Mouse (Mus musculus) c-Kit-positive CD71-negative TER-119-negative erythroid progenitor cells, embryonic 14.5 days (primary cell): ENCODE data around the gene C1qtnf4.
A peak's percentile ranks its signal among the peaks of the same experiment; 100 is the strongest.

ENCODE experiments used
- DNase-seq: peaks from one replicate; pipeline ENCODE4 v3.0.0-alpha.2; 2013; ENCODE audit warnings: low read depth

The C1qtnf4 gene

DNA sequence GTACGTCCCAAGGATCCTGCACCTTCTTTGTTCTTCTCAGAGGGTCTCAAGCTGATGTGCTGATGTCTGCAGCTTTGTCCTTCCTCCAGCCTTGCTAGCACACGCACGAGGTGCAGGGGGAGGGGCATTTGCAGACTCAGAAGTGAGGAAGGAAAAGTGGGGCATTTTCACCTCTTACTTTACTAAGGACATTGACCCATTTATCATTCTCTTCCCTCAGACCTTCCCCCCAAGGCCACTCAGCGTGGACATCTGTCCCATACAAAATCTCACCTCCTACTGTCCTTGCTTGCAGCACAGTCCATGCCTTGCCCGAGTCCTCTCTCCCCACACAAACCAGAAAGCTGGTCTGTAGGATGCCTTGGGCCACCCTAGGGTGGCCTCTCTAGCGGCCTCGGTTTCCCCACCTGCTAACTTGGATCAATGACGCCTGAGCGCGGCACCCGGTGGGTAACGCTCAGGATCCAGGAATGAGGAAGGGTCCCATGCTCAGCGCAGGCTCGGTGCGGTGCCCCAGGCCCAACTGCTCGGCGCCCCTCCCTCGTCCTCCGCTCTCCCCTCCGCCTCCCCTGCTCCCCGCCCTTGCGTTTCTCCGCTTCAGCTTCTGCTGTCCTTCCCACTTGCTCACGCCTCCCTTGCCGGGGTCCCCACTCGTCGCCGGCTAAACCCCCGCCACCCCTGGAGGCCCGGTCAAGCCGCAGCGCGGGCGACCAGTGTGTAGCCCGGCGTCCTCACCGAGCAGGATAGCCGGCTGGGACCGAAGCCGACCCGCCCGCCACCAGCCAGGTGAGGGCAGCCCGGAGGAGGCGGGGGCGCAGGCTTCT is at the start of gene C1qtnf4:
Gene C1qtnf4 (plus strand): TSS at position 643 of the 824 bp plus-strand sequence.
- no peak for DNase-seq

DNA sequence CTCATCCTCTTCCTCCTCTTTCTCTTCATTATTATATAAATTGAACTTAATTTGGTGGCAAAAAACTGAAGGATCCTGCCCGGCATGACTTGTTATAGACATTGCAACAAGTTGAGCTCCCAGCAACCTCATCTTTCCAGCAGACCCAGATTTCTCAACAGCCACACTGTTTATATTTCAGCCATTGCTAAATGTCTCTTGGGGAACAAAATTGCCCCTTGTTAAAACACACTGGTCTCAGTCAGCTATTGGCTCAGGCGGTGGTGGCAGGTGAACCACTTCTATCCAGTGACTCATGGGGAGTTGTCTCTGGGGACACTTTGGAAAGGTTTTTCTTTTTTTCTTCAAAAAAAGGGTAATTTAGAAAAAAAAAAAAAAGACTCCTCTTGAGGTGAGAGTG is 47.0 kb upstream of the C1qtnf4 start:
- no peak for DNase-seq

DNA sequence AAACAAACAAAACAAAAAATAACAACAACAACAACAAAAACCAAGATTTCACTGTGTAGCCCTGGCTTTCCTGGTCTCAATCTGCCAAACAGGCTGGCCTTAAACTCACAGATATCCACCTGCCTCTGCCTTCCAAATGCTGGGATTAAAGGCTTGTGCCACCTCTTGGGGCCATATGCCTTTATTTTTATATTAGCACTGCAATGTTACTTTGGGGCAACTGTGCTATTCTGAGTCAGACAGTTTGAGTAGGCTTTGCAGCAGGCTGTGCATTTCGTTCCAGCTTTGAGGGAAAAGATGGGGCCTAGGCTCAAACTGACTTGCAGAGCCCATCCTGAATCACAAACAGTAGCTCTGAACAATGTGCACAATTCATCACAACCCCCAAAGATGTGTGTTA is 42.0 kb upstream of the C1qtnf4 start:
- DNase-seq = no peak

DNA sequence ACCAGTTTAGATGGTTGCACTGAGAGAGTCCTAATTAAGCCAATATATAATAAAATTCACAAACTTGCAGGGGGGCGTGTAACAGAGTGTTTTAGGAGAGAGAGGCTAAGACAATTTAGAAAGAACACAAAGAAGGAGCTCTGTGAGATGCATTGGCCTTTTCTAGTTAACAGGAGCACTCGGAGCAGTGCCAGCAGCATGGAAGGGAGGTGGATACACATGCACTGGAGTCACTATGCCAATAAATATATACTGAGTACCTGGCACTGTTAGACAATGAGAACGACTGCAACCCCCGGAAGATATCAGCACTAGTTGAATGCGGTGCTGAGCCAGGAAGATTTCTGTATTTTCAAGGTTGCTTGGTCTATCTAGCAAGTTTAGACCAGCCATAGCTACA is 41.4 kb upstream of the C1qtnf4 start:
- DNase-seq = no peak

DNA sequence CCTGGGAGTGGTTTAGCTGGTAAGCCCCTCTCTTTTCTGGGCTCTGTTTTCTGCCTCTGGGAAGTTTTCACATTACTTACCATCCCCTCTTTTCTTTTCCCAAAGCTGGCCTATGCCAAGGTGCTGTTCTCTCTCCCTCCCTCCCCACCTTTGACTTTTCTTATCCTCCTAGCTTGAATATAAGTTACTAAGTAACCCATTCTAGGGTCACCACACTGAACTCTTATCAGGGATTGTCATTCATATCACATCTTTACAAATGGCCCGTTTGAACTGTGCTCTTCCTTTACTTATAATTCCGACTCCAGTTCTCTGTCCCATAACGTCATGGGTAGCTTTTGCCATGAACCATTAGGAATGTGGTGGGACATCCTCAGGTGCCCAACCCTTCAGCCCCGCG is 40.4 kb upstream of the C1qtnf4 start:
- DNase-seq = no peak

DNA sequence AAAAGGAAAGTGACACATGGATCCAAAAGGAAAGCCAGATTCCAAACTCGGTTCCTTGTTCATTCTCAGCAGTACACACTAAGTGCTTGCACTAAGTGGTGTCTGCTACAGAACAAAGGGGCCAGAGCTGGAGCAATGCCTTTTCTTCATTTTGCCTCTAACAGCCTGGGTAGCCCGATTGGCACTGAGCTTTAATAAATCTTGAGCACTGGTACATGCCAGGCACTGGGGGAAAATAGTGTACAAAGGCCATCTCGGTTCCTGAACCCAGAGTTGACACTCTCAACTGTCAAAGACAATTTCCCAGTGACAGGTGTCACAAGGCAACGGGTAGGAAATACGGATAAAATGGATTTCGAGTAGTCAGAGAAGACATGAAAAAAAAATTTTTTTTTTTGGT is 39.5 kb upstream of the C1qtnf4 start:
- no peak for DNase-seq

DNA sequence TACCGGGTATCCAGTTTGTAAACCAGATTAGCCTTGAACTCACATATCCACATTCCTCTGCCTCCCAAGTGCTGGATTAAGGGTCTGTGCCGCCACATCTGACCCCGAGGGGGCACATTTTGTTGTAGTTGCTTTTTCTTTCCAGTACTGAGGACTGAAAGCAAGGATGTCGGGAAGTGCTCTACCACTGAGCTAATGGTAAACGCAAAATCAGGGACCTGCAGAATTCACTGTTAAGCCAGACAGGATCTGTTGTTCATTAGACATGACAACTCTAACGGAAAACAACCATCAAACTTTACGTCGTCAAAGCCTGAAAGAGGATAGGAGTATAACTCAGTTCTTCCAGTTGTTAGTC is 39.1 kb upstream of the C1qtnf4 start:
- DNase-seq = no peak

DNA sequence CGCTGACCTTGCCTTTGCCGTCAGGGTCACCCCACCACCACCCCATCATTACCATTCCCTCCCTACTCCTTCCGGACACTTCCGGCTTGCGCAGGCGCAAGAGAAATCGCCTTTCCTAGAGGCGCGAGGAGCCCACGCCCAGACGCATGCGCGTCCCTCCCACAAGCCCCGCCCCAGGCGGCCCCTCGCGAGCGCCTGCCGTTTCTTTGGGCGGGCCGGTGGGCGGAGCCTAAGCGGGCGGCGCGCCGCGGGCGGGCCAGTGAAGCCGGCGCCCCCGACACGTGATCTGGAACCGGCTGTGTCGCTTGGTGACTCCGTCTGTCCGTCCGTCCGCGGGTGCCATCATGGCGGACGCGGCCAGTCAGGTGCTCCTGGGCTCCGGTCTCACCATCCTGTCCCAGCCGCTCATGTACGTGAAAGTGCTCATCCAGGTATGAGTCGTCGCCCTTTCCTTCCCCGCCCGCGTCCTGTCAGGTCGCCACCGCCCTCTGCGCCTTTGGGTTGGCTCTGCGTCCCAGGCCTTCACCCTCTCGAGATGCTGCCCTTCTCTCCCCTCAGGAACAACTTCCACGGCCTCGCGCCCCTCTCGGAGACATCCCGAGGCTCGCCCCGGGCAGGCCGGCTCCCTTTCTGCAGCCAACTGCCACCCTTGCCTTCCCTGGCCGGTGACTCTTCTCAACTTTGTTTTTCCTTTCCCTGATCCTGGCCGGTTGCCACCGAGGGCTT is 38.5 kb upstream of the C1qtnf4 start, which contains the start of gene Mtch2:
Gene Mtch2 (plus strand): TSS at position 201 of the 726 bp plus-strand sequence.
- DNase-seq = peak; percentile 94

DNA sequence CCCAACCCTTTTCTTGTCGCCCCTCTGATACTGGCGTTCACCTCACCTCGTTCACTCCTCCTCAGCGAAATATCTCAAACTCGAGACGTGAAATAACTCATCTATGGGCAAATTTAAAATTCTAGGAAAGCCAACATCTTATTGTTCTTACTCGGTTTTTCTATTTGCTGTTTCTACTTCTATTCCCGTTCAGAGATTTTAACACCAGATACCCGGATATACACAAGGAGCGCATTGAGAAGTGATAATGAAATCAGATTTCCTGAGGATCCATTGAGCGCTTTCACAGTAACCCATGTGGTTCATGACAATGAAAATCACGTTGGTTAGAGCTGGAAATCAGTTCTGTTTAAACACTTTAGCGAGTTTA is 38.0 kb upstream of the C1qtnf4 start:
- no peak for DNase-seq

DNA sequence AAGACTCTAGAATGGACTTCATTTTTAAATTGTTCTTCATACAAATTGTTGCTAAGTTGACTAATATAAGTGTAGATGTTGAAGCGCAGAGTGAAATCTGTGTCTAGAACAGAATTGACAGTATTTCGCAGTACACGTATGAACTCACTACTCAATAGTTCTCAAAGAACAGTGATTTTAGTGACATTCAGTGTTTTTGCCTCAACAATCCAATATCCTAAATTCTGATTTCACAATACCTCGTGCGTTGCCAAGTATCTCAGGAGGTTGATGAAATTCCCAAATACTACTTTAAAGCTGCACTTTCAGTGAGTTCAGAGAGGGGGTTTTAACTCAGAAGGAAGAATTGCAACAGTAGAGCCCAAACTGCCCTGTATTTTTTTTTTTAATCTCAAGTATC is 37.3 kb upstream of the C1qtnf4 start:
- no peak for DNase-seq

DNA sequence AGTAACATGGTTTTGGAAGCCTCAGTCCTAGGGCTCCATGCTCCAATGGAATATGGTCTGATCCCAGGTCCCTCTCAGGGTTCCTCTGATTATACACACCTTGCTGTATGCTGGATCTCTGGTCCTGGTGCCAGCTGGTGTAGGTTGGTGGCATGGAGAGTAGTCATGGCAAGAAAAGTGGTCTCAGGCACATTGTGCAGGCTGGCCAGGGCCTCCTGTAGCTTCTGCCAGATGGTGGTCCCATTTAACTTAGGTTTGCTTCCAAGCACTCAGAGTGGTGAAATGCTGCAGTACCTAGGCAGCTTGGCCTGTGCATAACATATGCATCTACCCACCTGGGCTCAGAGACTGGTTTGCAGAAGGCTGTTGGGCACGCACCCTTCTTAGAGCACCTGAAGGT is 35.3 kb upstream of the C1qtnf4 start:
- DNase-seq = no peak

DNA sequence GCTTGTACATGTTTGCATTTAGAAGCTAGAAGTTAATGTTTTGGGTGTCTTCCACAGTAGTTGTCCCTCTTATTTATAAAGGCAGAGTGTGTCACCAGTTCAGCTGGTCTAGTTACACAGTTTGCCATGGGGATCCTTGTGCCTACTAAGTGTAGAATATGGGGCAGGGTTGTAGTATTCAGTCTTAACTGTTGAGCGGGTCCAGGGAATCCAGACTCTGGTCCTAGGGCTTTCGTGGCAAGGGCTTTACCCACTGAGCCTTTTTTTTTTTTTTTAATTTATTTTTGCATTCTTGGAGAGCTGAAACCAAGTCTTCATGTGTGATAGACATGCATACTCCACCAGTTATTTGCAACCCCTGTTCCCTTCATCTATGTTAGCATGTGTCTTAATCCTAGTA is 24.2 kb upstream of the C1qtnf4 start:
- no peak for DNase-seq

DNA sequence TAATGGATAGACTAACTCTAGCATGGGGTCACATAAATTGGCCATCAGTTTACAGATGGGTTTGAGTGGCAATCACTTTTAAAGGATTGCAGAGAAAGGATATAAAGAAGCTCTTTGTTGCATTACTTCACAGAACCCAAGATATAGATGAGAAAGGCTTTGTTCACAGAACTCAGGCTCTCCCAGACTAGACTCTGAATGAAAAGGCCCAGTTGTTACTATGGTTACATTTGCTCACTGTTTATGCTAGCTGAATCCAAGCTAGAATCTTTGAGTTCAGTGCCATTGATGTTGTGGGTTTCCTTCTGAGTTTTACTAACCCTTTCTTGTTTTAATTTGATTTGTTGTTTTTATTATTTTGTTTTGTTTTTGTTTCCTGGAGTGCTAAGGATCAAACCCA is 21.5 kb upstream of the C1qtnf4 start:
- no peak for DNase-seq

DNA sequence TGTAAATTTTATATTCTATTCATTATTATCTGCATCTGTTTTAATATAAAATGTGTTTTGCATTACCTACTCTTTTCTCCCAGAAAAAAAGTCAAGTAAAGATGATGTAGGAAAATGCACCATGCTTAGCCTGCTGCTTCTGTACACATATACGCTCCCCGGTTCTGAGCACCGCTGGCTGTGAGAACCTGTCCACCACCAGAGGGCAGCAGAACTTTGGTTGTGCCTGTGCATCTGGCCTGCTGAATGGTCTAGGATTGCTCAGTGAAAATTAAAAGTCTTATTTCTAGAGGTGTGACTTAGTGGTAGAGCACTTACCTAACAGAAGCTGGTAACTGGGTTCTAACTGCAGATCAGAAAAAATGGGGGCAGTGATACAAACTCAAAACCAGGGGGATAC is 19.1 kb upstream of the C1qtnf4 start:
- peak; percentile 73 for DNase-seq

DNA sequence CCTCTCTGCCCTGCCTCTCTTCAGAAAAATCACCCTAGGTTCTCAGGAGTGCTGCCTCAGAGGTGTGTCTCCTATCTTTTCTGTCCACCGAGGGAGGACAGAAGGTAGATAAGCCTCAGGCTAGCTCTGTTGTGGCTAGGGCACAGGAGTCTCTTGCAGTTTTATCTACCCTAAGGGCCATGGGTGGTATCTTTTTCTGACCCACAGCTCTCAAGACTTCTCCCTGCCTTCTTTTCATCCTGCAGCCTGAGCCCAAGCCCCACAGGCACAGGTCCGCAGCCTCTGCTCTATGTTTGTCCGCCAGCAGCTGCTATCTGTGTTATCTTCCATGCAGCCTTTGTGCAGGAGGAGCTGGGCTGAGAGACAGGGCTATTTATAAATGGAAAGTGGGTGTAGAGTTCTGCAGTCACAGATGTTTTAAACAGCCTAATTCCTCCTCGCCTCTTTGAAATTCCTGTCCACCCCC is 15.5 kb upstream of the C1qtnf4 start:
- no peak for DNase-seq

DNA sequence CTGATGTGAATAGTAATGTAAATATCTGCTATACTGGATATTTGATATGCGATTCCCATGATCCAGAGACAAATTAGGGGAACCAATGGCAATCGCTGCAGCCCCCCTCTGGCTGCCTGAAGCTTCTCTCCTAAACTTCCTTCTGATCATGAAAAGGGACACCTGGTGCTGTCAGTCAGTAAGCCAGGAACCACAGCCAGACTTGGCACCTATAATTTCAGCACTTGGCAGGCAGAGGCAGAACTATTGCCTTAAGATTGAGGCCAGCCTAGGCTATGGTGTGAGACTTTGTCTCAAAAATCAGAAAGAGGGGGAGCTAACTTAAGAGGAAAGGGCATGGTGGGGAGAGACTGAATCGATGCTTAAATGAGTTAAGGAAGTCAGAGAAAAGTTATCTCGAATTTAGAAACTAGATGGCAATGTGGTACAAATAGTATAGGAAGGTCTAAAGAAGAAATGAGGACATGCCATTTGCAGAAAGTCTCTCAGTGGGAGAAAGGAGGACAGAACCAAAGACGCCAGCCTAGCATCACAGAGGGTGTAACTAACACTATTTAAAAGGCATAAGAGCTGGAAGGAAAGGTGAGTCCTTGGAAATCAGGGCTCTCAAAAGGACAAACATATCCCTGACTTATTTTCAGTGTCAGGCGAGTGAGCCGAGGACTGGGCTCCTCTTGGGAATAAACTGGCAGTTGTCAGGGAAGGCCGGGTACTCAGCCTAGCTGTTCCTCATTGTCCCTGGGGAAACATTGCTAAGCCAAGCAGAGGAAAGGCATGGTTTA is 14.3 kb upstream of the C1qtnf4 start:
- DNase-seq = no peak

DNA sequence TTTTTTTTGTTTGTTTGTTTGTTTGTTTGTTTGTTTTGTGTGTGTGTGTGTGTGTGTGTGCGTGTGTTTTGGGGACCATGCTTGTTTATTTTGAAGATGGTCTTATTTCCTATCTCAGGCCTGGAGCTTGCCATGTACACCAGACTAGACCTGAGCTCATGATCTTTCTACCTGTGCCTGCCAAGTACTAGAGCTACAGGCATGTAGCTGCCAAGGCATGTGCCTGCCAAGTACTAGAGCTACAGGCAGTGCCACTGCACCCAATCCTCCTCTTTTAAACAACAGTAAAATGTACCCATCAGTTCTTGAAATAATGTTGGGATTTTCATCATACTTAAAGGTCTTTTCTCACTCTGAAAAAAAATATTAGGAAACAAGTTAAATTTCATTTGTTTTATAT is 11.6 kb upstream of the C1qtnf4 start:
- no peak for DNase-seq

DNA sequence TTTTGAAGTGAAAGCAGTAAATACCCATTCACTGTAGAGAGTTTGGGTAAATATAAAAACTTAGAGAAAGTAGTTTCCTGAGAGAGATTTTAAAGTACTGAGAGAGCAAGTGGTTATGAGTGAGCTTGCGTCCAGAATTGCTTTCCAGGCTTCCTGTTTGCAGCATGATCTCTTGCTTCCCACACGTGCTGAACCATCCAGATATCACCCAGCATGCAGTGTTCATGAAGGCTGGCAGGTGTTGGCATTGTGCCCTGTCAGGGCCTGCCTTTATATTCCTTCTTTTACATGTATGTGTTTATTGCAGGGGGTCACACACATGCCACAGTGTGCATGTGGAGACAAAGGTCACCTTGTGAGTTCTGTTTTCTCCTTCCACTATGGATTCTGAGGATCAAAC is 10.4 kb upstream of the C1qtnf4 start:
- DNase-seq = no peak

DNA sequence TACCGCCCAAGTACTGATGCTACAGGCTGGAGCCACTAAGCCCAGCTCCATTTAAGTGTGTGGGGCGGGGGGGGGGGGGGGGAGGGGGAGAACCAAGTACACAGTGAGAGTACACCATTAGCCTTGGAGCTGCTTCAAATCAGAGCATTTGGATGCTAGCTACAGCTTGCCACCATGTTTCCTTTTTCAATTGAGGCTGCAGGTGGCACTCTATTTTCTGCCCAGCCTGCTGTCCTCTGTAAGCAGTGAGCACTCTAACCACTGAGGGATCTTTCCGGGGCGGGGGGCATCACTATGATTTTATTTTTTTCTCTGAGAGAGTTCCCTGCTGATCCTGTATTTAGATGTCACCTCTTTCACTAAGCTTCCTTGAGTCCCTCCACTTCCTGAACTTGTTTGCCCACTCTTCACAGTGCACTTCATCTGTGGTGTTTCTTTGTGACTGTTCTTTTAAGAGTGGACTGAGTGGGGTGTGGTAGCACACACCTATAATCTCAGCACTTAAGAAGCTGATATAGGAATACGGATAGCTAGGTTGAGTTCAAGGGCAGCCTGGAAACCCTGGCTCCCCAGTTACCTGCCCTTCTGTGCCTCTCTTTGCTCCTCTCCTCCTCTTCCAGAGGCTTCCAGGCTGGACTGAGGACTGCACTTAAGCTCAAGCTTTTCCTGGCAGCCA is 7.9 kb upstream of the C1qtnf4 start:
- no peak for DNase-seq

DNA sequence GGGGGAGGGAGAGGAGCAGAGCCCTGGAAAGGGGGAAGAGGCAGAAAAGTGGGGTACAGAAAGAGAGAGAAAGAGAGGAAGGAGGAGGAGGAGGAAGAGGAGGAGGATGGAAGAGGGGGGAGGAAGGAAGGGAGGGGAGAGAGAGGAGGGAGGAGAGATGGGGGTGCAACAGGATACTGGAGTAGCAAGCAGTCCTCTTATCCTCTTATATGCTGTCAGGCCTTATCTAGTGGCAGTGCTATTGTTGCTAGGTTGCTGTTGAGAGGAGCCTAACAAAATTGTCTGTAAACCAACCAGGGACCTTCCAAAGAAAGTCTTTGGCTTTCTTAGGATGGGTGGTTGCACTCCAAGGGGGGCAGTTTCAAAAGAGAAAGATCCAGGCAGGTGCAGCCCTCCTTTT is 6.2 kb upstream of the C1qtnf4 start:
- no peak for DNase-seq

DNA sequence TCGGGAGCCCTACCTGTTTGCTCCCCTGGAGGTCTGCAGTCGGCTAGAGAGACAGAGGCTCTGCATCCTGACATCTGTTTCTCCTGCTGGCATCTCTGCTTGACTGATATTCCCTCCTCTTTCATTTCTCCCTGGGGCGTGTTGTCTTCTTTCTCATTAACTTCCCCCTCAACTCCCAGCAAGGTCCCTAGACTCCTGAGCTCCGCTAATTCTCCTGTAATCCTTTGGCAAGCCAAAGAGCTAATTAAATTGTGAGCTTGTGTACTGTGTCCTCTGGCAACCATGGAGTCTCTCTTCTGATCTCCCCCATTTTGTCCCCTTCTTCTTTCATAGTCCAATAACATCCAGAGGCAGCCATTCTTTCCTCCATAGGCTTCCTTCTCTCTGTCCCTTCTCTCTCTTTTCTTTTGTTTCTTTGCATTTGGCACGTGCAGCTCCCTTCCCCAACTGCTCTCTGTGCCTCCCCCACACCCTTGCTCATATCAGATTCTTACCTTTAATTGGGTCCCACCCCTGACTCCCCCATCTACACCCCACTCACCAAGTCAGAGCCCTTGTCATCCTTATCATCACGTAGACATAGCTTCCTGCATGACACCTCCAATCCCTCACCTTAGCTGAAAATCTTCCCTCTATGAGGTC is 5.4 kb upstream of the C1qtnf4 start:
- DNase-seq = no peak

DNA sequence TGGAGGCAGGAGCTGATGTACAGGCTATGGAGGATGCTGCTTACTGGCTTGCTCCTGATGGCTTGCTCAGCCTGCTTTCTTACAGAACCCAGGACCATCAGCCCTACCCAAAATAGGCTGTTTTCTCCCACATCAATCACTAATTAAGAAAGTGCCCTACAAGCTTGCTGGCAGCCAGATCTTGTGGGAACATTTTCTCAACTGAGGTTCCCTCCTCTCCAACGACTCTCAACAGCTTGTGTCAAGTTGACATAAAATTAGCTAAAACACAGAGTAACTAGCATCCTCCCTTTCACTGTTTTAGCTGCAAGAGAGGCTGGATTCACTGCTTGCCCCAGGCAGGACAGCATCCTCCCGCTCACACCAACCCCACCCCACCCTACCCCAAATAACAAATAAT is 3.8 kb upstream of the C1qtnf4 start:
- DNase-seq = no peak
